ENCODE assay signal across 26 mouse cellular contexts in genomic region chr9:121060331-121060730, GRCm38 (mm10).
"Had no signal": no experiment of that assay in that cellular context is flagged by ENCODE, and none has a peak within 500 bp of the region (broad histone marks: within the 10 kb centered on the region; RNA-seq: fewer than 3 reads in every experiment).

No protein-coding gene starts in this region.

- H3K27ac ChIP-seq: embryonic facial prominence, embryonic 10.5 days; embryonic facial prominence, embryonic 12.5 days; embryonic facial prominence, embryonic 13.5 days; embryonic facial prominence, embryonic 15.5 days; forebrain, embryonic 10.5 days; forebrain, embryonic 12.5 days; forebrain, embryonic 13.5 days; forebrain, embryonic 15.5 days; gastrocnemius, adult 2 months; heart, adult 2 months had no signal

- H3K9ac ChIP-seq: embryonic facial prominence, embryonic 12.5 days; embryonic facial prominence, embryonic 13.5 days; embryonic facial prominence, embryonic 15.5 days; forebrain, embryonic 12.5 days; forebrain, embryonic 13.5 days; forebrain, embryonic 15.5 days; forebrain, postnatal 0 days had no signal

- H3K9me3 ChIP-seq: embryonic facial prominence, embryonic 10.5 days; embryonic facial prominence, embryonic 12.5 days; embryonic facial prominence, embryonic 13.5 days; embryonic facial prominence, embryonic 15.5 days; forebrain, embryonic 10.5 days; forebrain, embryonic 12.5 days; forebrain, embryonic 13.5 days; forebrain, embryonic 15.5 days had no signal

- H3K4me3 ChIP-seq: embryonic facial prominence, embryonic 10.5 days; embryonic facial prominence, embryonic 12.5 days; embryonic facial prominence, embryonic 13.5 days; embryonic facial prominence, embryonic 15.5 days; erythroblast, embryonic 14.5 days; forebrain, embryonic 10.5 days; forebrain, embryonic 12.5 days; forebrain, embryonic 13.5 days; forebrain, embryonic 15.5 days; gastrocnemius, adult 2 months; heart, adult 2 months had no signal

- H3K27me3 ChIP-seq: embryonic facial prominence, embryonic 12.5 days; embryonic facial prominence, embryonic 13.5 days; embryonic facial prominence, embryonic 15.5 days; forebrain, embryonic 13.5 days; forebrain, embryonic 15.5 days had no signal

- ATAC-seq: forebrain, embryonic 13.5 days; forebrain, embryonic 14.5 days; forebrain, embryonic 15.5 days; forebrain, embryonic 16.5 days; forebrain, postnatal 0 days had no signal

- H3K36me3 ChIP-seq: embryonic facial prominence, embryonic 10.5 days; embryonic facial prominence, embryonic 12.5 days; embryonic facial prominence, embryonic 13.5 days; embryonic facial prominence, embryonic 15.5 days; forebrain, embryonic 10.5 days; forebrain, embryonic 12.5 days; forebrain, embryonic 15.5 days had no signal

- DNase-seq: cerebellum, adult 8-10 months; cerebellum, adult 9-10 months; cerebellum, adult 9-11 months; cerebellum, postnatal 10 days; cerebellum, postnatal 14 days; cerebellum, postnatal 36 days; embryo, embryonic 11 days; forebrain, postnatal 0 days; gastrocnemius, adult 2 months; gastrocnemius, postnatal 10 days; gastrocnemius, postnatal 14 days; gastrocnemius, postnatal 25 days; gastrocnemius, postnatal 36 days; heart, adult 18-20 months; heart, adult 2 months had no signal

- H3K4me2 ChIP-seq: embryonic facial prominence, embryonic 12.5 days; embryonic facial prominence, embryonic 13.5 days; embryonic facial prominence, embryonic 15.5 days; forebrain, embryonic 12.5 days; forebrain, embryonic 13.5 days; forebrain, embryonic 15.5 days had no signal
